Mouse (Mus musculus): Measurements from ENCODE around the gene Rnf141. TPM values are rescaled to one million over a fixed set of nuclear protein-coding genes. Genes with fewer than 3 reads are reported as not detected.
A peak's percentile ranks its signal among the peaks of the same experiment; 100 is the strongest.

Gene Rnf141
- total and polyA plus RNA-seq, 2 experiments from 2014 or later: 26.4 to 59.9 TPM

DNA sequence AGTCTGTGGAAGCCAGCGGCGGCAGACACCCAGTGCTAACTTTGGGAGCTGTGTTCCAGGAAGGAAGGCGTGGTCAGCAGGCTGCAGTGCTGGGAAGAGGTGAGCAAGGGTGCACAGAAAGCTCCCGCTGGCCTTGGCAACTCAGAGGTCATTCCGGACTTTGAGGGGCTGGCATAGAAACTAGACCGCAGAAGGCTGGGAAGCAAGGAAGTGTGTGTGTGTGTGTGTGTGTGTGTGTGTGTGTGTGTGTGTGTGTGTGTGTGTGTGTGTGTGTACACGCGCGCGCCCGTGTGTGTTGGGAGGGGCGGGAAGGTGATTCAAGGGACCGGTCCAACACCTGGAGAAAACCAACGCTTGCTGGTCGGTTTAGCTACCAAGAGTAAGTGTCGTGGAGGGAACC lies 76.3 kb downstream of the Rnf141 start, which contains the start of gene Ampd3:
Ampd3 (plus strand) TSS at position 206 of the 400 bp plus-strand sequence.
- Histone ChIP-seq H3K4me3 (ENCODE audit: low read depth, low read length) (peak within 1 kb of the TSS; percentile 58), H3K27me3 (ENCODE audit: control insufficient read depth, insufficient read depth, low read length) (no peaks in the 10 kb centered on the region), H3K36me3 (replicated peaks; ENCODE audit: control insufficient read depth, insufficient read depth, low read length) (no peaks in the 10 kb centered on the region), H3K27ac (ENCODE audit: low read depth) (peak within 1 kb of the TSS; percentile 70), H3K4me2 (ENCODE audit: low read depth, low read length) (peak within 1 kb of the TSS; percentile 83), H3K4me1 (ENCODE audit: control insufficient read depth, insufficient read depth) (peaks cover 18% of the 10 kb centered on the region; the same call in 1 of the 2 replicates), H3K9ac (replicated peaks; ENCODE audit: low read depth, low read length) (peak within 1 kb of the TSS; percentile 69), H3K9me3 (replicated peaks; ENCODE audit: control insufficient read depth, low read length) (no peaks in the 10 kb centered on the region)
- TF ChIP-seq CTCF (IDR thresholded peaks at IDR 0.05; ENCODE audit: low read depth) (no peak), EP300 (IDR thresholded peaks at IDR 0.05; ENCODE audit: low read depth) (no peak)
- WGBS: 16% methylated on average over 11 of the region's 16 CpGs
- peak; percentile 54 for DNase-seq (ENCODE audit: low spot score)
- ATAC-seq (ENCODE audit: insufficient read depth, low read depth): peak; percentile 33

DNA sequence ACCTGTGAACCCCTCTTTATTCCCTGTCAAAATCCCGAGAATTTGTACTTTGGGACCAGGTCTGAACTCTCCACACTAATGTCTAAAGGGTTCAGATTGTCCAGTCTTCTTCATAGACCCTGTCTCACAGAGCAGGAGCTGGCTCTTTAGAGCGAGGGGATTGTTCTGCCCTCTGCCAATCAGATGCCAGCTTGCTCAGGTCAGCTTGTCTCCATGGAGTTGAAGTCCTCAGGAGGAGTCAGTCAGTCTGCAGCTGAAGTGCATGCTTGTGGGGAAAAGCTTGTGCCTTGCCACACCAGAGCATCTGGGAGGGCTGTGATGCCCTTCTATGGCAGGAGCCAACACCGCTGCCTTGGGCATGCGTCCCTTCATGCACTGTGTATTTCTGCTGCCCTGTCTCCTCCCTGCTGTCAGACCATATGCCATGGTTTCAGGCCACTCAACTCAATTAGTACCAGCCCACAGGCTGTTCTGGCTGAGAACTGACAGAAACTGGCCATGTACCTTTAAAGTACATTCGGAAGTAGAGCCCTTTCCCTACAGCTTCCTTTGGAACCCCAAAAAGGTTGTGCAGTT lies 81.6 kb downstream of the Rnf141 start:
- 61% methylated on average over 5 of the region's 5 CpGs for WGBS
- Histone ChIP-seq H3K4me3 (ENCODE audit: low read depth, low read length) (no peak overlapping the region), H3K27ac (ENCODE audit: low read depth) (no peak overlapping the region), H3K27me3 (ENCODE audit: control insufficient read depth, insufficient read depth, low read length) (no peaks in the 10 kb centered on the region), H3K4me1 (ENCODE audit: control insufficient read depth, insufficient read depth) (0 out of 2 replicates have a peak, but pooled peaks cover 2% of the 10 kb centered on the region), H3K9me3 (replicated peaks; ENCODE audit: control insufficient read depth, low read length) (no peaks in the 10 kb centered on the region), H3K36me3 (replicated peaks; ENCODE audit: control insufficient read depth, insufficient read depth, low read length) (no peaks in the 10 kb centered on the region), H3K9ac (replicated peaks; ENCODE audit: low read depth, low read length) (no peak overlapping the region), H3K4me2 (ENCODE audit: low read depth, low read length) (no peak overlapping the region)
- DNase-seq (ENCODE audit: low spot score) (no peak), ATAC-seq (ENCODE audit: insufficient read depth, low read depth) (no peak)
- TF ChIP-seq CTCF (IDR thresholded peaks at IDR 0.05; ENCODE audit: low read depth) (no peak), EP300 (IDR thresholded peaks at IDR 0.05; ENCODE audit: low read depth) (no peak)

DNA sequence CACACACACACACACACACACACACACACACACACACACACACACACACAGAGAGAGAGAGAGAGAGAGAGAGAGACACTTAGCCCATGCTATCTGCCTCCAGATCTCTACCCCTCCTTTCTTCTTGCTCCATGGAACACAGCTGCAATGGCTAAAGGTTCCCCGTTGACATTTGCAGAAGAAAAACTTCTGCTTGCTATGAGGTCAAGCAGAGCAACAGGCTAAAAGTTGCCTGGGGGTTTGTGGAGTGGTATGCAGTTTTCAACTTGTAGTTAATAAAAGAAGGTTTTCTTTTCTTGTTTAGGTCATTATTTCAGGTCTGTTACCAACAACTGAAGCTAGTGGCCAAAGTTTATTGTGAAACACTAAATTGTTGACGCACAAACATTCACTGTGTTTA lies 87.8 kb downstream of the Rnf141 start:
- no peak for ATAC-seq (ENCODE audit: insufficient read depth, low read depth)
- Histone ChIP-seq H3K9me3 (replicated peaks; ENCODE audit: control insufficient read depth, low read length) (no peaks in the 10 kb centered on the region), H3K4me1 (ENCODE audit: control insufficient read depth, insufficient read depth) (no peaks in the 10 kb centered on the region), H3K27ac (ENCODE audit: low read depth) (no peak overlapping the region), H3K27me3 (ENCODE audit: control insufficient read depth, insufficient read depth, low read length) (no peaks in the 10 kb centered on the region), H3K9ac (replicated peaks; ENCODE audit: low read depth, low read length) (no peak overlapping the region), H3K4me2 (ENCODE audit: low read depth, low read length) (no peak overlapping the region), H3K4me3 (ENCODE audit: low read depth, low read length) (no peak overlapping the region), H3K36me3 (replicated peaks; ENCODE audit: control insufficient read depth, insufficient read depth, low read length) (no peaks in the 10 kb centered on the region)
- no peak for TF ChIP-seq EP300 (IDR thresholded peaks at IDR 0.05; ENCODE audit: low read depth)
- TF ChIP-seq CTCF (IDR thresholded peaks at IDR 0.05; ENCODE audit: low read depth): no peak
- WGBS: 61% methylated on average over 2 of the region's 2 CpGs
- no peak for DNase-seq (ENCODE audit: low spot score)

DNA sequence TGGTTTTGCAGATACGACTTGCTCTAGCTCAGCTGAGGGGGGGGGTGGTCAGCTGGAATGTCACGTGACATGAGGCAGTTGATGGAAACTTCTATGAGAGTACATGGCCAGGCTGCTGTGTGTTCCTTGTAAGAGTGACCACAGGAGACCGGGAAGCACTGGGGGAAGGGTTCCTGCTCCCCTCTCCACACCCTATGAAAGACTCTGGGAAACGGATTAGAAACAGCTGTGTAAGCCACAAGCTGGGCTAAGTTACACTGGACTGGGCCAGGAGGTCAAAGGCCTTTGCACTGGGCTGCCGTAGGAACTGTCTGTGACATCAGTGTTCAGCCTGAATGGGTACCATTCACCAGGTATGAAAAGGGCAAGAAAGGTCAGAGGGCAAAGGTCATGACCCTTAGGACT lies 90.3 kb downstream of the Rnf141 start:
- peak; percentile 30 for ATAC-seq (ENCODE audit: insufficient read depth, low read depth)
- Histone ChIP-seq H3K9me3 (replicated peaks; ENCODE audit: control insufficient read depth, low read length) (no peaks in the 10 kb centered on the region), H3K4me3 (ENCODE audit: low read depth, low read length) (no peak overlapping the region), H3K27ac (ENCODE audit: low read depth) (no peak overlapping the region), H3K27me3 (ENCODE audit: control insufficient read depth, insufficient read depth, low read length) (no peaks in the 10 kb centered on the region), H3K36me3 (replicated peaks; ENCODE audit: control insufficient read depth, insufficient read depth, low read length) (no peaks in the 10 kb centered on the region), H3K4me1 (ENCODE audit: control insufficient read depth, insufficient read depth) (no peaks in the 10 kb centered on the region), H3K4me2 (ENCODE audit: low read depth, low read length) (no peak overlapping the region), H3K9ac (replicated peaks; ENCODE audit: low read depth, low read length) (no peak overlapping the region)
- no peak for DNase-seq (ENCODE audit: low spot score)
- TF ChIP-seq EP300 (IDR thresholded peaks at IDR 0.05; ENCODE audit: low read depth): no peak
- no peak for TF ChIP-seq CTCF (IDR thresholded peaks at IDR 0.05; ENCODE audit: low read depth)
- WGBS: 60% methylated on average over 5 of the region's 5 CpGs

DNA sequence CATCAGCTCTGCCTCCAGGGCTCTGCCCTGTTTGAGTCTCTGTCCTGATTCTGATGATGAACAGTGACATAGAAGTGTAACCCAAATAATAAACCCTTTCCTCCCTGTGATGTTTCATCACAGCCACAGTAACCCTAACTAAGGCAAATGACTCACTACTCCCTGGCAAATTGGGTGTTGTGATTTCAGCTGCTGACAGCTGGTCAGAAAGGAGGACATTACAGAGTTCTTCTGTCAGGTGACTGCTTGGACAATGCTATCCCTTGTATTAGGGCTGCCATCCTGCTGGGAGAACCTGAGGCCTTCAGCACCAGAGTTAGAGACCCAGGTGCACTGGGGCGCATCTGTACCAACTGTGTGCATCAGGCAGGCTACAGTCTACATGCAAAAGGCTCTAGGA lies 90.9 kb downstream of the Rnf141 start:
- ATAC-seq (ENCODE audit: insufficient read depth, low read depth) (no peak), DNase-seq (ENCODE audit: low spot score) (no peak)
- Histone ChIP-seq H3K9ac (replicated peaks; ENCODE audit: low read depth, low read length) (no peak overlapping the region), H3K27ac (ENCODE audit: low read depth) (no peak overlapping the region), H3K36me3 (replicated peaks; ENCODE audit: control insufficient read depth, insufficient read depth, low read length) (no peaks in the 10 kb centered on the region), H3K4me3 (ENCODE audit: low read depth, low read length) (no peak overlapping the region), H3K9me3 (replicated peaks; ENCODE audit: control insufficient read depth, low read length) (no peaks in the 10 kb centered on the region), H3K27me3 (ENCODE audit: control insufficient read depth, insufficient read depth, low read length) (no peaks in the 10 kb centered on the region), H3K4me2 (ENCODE audit: low read depth, low read length) (no peak overlapping the region), H3K4me1 (ENCODE audit: control insufficient read depth, insufficient read depth) (no peaks in the 10 kb centered on the region)
- WGBS: 93% methylated on average over 1 of the region's 1 CpGs
- TF ChIP-seq CTCF (IDR thresholded peaks at IDR 0.05; ENCODE audit: low read depth) (no peak), EP300 (IDR thresholded peaks at IDR 0.05; ENCODE audit: low read depth) (no peak)

DNA sequence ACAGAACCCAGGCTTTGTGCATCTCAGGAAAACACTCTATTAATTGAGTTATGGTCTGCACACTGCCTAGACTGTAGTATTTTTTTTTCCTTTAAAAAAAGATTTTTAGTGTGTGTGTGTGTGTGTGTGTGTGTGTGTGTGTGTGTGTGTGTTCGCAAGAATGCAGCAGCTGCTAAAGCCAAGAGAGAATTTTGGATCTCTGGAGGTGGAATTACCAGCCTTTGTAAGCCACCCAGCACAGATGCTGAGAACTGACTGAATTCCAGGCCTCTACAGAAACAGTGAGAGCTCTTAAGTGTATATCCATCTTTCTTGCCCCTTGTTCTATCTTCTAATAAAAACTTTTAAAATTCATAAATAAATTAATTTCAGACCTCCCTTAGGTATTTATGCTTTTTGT lies 92.6 kb downstream of the Rnf141 start:
- Histone ChIP-seq H3K27ac (ENCODE audit: low read depth) (no peak overlapping the region), H3K36me3 (replicated peaks; ENCODE audit: control insufficient read depth, insufficient read depth, low read length) (no peaks in the 10 kb centered on the region), H3K27me3 (ENCODE audit: control insufficient read depth, insufficient read depth, low read length) (no peaks in the 10 kb centered on the region), H3K9ac (replicated peaks; ENCODE audit: low read depth, low read length) (no peak overlapping the region), H3K4me2 (ENCODE audit: low read depth, low read length) (no peak overlapping the region), H3K4me1 (ENCODE audit: control insufficient read depth, insufficient read depth) (no peaks in the 10 kb centered on the region), H3K9me3 (replicated peaks; ENCODE audit: control insufficient read depth, low read length) (no peaks in the 10 kb centered on the region), H3K4me3 (ENCODE audit: low read depth, low read length) (no peak overlapping the region)
- ATAC-seq (ENCODE audit: insufficient read depth, low read depth) (no peak), DNase-seq (ENCODE audit: low spot score) (no peak)
- WGBS: 88% methylated on average over 1 of the region's 1 CpGs
- no peak for TF ChIP-seq CTCF (IDR thresholded peaks at IDR 0.05; ENCODE audit: low read depth)
- no peak for TF ChIP-seq EP300 (IDR thresholded peaks at IDR 0.05; ENCODE audit: low read depth)

Data from heart, postnatal 0 days (tissue).